Mouse (Mus musculus) adrenal gland, postnatal 0 days (tissue): Measurements from ENCODE around the gene Lrrc40. TPM values are rescaled to one million over a fixed set of nuclear protein-coding genes. Genes with fewer than 3 reads are reported as not detected.

Experiments
- polyA plus RNA-seq: library from polyadenylated mRNA; unstranded; fragments of >200 nt; fragmentation: Nextera tagmentation; extraction: Ambion mirVana; gene quantifications from 2 replicates; pipeline ENCODE4 v1.2.1, GENCODE M21; 2015

The Lrrc40 gene
- 33.4 and 48.6 TPM in 2 replicates for polyA plus RNA-seq

GRCm38 (mm10) chr3:158036329-158036988 lies at the start of gene Lrrc40, which contains the start of gene Srsf11:
Gene Lrrc40 (plus strand): TSS chr3:158036662.
Gene Srsf11 (minus strand): TSS chr3:158036639.

Other genes starting within 250 kb of the Lrrc40 start
- 12.9 and 14.4 TPM in 2 replicates for gene Cth, start 111.6 kb upstream of the Lrrc40 start, polyA plus RNA-seq
- 15.4 and 23.4 TPM in 2 replicates for gene Ankrd13c, start 89.4 kb upstream of the Lrrc40 start, polyA plus RNA-seq
- gene Srsf11, start within 50 bp of the Lrrc40 start, polyA plus RNA-seq, result 102 and 147 TPM in 2 replicates